Mouse (Mus musculus): ENCODE data around the gene Zfp358. TPM values are rescaled to one million over a fixed set of nuclear protein-coding genes. Genes with fewer than 3 reads are reported as not detected.
A peak's percentile ranks its signal among the peaks of the same experiment; 100 is the strongest.

The Zfp358 gene
- 32.1 and 32.4 TPM in 2 replicates for polyA plus RNA-seq (2015; fragmentation: Nextera tagmentation; extraction: Ambion mirVana)

DNA sequence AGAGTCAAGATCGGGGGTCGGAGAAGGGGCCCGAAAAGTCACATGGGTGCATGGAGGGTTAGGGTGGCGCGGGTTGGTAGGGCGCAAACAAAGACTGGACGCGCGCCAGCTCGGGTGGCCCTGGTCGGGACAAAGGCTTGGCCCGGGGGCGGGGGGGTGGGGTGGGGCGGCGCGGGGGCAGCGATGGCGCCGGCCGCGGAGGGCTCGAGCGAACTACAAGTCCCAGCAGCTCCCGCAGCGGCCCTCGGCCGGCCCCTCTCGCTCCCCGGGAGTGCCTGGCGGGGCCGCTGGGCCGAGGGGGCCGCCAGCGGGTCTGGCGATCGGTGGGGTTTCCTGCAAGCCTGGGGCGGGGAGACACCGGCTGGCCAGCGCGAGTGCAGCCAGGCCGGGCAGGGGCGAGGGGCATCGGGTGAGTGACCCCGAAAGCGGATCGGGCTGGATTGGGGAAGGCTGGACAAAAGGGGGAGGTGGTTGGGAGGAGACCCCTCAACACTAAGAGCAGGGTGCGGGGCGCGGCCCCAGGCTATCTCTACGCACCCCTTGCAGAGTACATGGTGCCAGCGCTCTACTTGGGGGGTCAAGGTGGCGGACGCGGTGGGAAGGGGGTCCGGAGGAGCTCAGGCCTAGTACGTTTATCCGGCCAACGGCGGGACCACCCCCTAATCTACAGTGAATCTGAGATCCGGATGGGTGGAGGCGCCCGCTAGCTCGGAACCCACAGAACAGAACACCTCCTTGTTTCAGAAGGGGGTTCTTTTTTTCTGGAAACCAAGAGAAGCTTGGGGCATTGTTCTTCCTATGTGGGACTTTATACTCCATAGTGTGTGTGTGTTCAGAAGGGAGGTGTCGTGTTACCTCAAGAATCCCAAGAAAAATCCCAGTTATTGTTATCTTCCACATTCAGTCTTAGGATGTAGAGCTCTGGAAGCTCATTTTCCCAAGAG is at the start of gene Zfp358:
Gene Zfp358 (plus strand): TSS at position 238 of the 944 bp plus-strand sequence.
- no peaks in the 10 kb centered on the region for H3K9me3 ChIP-seq (replicated peaks; ENCODE audit: control insufficient read depth, low read length)
- peaks cover 22% of the 10 kb centered on the region for H3K36me3 ChIP-seq (ENCODE audit: control insufficient read depth, insufficient read depth, low read length)
- H3K4me2 ChIP-seq (ENCODE audit: low read depth, low read length), result peak within 1 kb of the TSS; percentile 64
- peak; percentile 93 for ATAC-seq (ENCODE audit: insufficient read depth, low FRiP score)
- no peaks in the 10 kb centered on the region for H3K27me3 ChIP-seq (ENCODE audit: control insufficient read depth, insufficient read depth, low read length)
- peak within 1 kb of the TSS; percentile 93 for H3K4me3 ChIP-seq (replicated peaks; ENCODE audit: low read length)
- under 1% methylated on average over 64 of the region's 64 CpGs for WGBS
- peaks cover 4% of the 10 kb centered on the region; the same call in 1 of the 2 replicates for H3K4me1 ChIP-seq (ENCODE audit: control insufficient read depth, insufficient read depth, low read length)
- peak within 1 kb of the TSS; percentile 97 for H3K9ac ChIP-seq (ENCODE audit: low read length)
- H3K27ac ChIP-seq (ENCODE audit: low read length), result peak within 1 kb of the TSS; percentile 88

DNA sequence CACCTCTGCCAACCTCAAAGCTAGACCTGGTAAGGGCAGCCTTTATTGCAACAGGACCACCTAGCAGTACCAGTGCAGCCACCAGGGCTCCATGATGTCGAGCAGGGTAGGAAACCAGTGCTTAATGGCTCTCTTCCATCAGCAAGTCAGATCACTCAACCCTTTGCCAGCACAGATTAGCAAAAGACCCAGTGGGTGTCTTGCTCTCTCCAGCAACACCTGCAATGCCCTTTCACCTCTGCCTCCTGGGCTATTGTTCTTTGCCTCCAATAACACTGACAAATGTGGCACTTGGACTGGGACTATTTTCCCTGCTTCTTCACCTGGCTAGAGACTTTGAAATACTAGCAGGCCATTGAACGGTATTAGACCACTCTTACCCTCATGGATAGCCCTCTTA is 43.7 kb upstream of the Zfp358 start:
- Histone ChIP-seq H3K4me3 (replicated peaks; ENCODE audit: low read length) (no peak overlapping the region), H3K4me2 (ENCODE audit: low read depth, low read length) (no peak overlapping the region), H3K9ac (ENCODE audit: low read length) (no peak overlapping the region), H3K36me3 (ENCODE audit: control insufficient read depth, insufficient read depth, low read length) (peaks cover 42% of the 10 kb centered on the region), H3K9me3 (replicated peaks; ENCODE audit: control insufficient read depth, low read length) (no peaks in the 10 kb centered on the region), H3K4me1 (ENCODE audit: control insufficient read depth, insufficient read depth, low read length) (no peaks in the 10 kb centered on the region), H3K27ac (ENCODE audit: low read length) (no peak overlapping the region), H3K27me3 (ENCODE audit: control insufficient read depth, insufficient read depth, low read length) (no peaks in the 10 kb centered on the region)
- ATAC-seq (ENCODE audit: insufficient read depth, low FRiP score), result no peak
- WGBS, result 92% methylated on average over 2 of the region's 2 CpGs

DNA sequence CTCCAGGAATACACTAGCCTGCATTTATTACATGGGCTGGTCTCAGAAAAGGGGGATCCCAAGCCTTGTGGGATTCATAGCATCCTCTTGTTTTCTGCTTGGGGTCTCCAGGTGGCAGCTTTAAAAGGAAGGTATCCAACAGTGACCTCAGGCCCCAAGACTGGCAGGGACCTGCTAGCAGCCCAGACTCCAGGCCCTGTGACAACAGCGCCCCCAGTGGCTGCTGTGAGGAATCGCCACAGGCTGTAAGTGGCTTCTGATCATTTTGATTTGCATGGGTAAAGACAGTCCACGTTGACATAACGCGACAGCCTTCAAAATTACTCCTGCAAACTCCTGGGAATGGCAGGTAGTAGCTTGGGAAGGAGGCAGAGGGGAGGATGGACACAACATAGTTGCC is 42.3 kb upstream of the Zfp358 start:
- H3K27me3 ChIP-seq (ENCODE audit: control insufficient read depth, insufficient read depth, low read length), result no peaks in the 10 kb centered on the region
- H3K9ac ChIP-seq (ENCODE audit: low read length), result no peak overlapping the region
- peaks cover 45% of the 10 kb centered on the region for H3K36me3 ChIP-seq (ENCODE audit: control insufficient read depth, insufficient read depth, low read length)
- no peaks in the 10 kb centered on the region for H3K4me1 ChIP-seq (ENCODE audit: control insufficient read depth, insufficient read depth, low read length)
- H3K9me3 ChIP-seq (replicated peaks; ENCODE audit: control insufficient read depth, low read length), result no peaks in the 10 kb centered on the region
- ATAC-seq (ENCODE audit: insufficient read depth, low FRiP score), result no peak
- no peak overlapping the region for H3K4me3 ChIP-seq (replicated peaks; ENCODE audit: low read length)
- 25% methylated on average over 5 of the region's 5 CpGs for WGBS
- H3K4me2 ChIP-seq (ENCODE audit: low read depth, low read length), result no peak overlapping the region
- H3K27ac ChIP-seq (ENCODE audit: low read length), result no peak overlapping the region

DNA sequence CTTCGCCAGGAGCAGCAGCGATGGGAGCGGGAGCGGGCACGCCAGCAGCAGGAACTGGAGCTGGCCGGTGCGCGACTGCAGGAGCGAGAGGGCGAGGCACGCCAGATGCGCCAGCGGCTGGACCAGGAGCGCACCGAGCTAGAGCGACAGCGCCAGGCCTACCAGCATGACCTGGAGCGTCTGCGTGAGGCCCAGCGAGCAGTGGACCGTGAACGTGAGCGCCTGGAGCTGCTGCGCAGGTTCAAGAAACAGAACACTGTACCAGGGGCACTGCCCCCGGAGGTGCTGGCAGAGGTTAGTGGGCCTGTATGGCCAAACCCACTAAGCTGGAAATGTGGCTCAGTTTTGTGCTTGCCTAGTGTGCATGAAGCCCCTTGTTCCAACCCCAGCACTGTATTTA is 40.9 kb upstream of the Zfp358 start:
- no peak overlapping the region for H3K9ac ChIP-seq (ENCODE audit: low read length)
- WGBS, result 97% methylated on average over 25 of the region's 25 CpGs
- no peak overlapping the region for H3K4me2 ChIP-seq (ENCODE audit: low read depth, low read length)
- H3K27ac ChIP-seq (ENCODE audit: low read length), result no peak overlapping the region
- peaks cover 50% of the 10 kb centered on the region for H3K36me3 ChIP-seq (ENCODE audit: control insufficient read depth, insufficient read depth, low read length)
- no peak overlapping the region for H3K4me3 ChIP-seq (replicated peaks; ENCODE audit: low read length)
- no peaks in the 10 kb centered on the region for H3K9me3 ChIP-seq (replicated peaks; ENCODE audit: control insufficient read depth, low read length)
- H3K27me3 ChIP-seq (ENCODE audit: control insufficient read depth, insufficient read depth, low read length), result no peaks in the 10 kb centered on the region
- ATAC-seq (ENCODE audit: insufficient read depth, low FRiP score), result no peak
- no peaks in the 10 kb centered on the region for H3K4me1 ChIP-seq (ENCODE audit: control insufficient read depth, insufficient read depth, low read length)

DNA sequence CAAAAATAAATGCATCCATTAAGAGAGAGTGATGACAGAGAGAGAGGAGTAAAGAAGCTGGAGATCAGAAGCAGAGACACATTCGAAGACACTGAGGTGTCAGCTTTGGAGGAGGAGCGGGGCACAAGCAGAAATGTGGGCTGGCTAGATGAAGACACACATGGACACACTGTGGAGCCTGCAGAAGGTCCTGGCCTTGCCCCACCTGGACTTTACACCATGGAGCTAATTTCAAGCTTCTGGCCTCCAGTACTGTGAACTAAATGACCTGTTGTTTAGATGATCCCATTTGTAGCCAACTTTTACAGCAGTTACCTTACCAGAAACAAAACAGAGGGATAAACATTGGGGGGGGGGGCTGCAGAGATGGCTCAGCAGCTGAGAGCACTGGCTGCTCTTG is 29.7 kb upstream of the Zfp358 start:
- no peak overlapping the region for H3K4me3 ChIP-seq (replicated peaks; ENCODE audit: low read length)
- WGBS, result 78% methylated on average over 2 of the region's 2 CpGs

DNA sequence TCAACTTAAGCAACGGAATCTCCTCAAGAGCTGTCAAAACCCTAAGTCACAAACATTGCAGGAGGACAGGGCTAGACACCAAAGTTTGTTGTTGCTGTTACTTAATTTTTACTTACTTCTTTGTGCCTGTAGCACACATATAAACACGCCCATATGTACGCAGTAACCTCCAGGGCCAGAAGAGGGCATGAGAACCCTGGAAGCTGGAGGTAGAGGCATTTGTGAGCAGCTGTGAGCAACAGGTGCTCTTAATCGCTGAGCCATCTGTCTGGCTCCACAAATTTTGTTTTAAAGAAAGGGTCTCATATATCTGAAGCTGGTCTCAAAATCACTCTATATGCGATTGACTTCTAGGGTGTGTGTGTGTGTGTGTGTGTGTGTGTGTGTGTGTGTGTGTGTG is 28.6 kb upstream of the Zfp358 start:
- 35% methylated on average over 5 of the region's 5 CpGs for WGBS
- no peak overlapping the region for H3K9ac ChIP-seq (ENCODE audit: low read length)
- H3K4me3 ChIP-seq (replicated peaks; ENCODE audit: low read length), result no peak overlapping the region
- no peaks in the 10 kb centered on the region for H3K9me3 ChIP-seq (replicated peaks; ENCODE audit: control insufficient read depth, low read length)
- ATAC-seq (ENCODE audit: insufficient read depth, low FRiP score), result no peak
- H3K4me1 ChIP-seq (ENCODE audit: control insufficient read depth, insufficient read depth, low read length), result peaks cover 7% of the 10 kb centered on the region; the same call in 1 of the 2 replicates
- H3K36me3 ChIP-seq (ENCODE audit: control insufficient read depth, insufficient read depth, low read length), result no peaks in the 10 kb centered on the region
- H3K27me3 ChIP-seq (ENCODE audit: control insufficient read depth, insufficient read depth, low read length), result no peaks in the 10 kb centered on the region
- H3K27ac ChIP-seq (ENCODE audit: low read length), result no peak overlapping the region
- no peak overlapping the region for H3K4me2 ChIP-seq (ENCODE audit: low read depth, low read length)

More for the DNA sequence above, 29.7 kb upstream of the Zfp358 start:
- Histone ChIP-seq H3K4me2 (ENCODE audit: low read depth, low read length) (no peak overlapping the region), H3K9ac (ENCODE audit: low read length) (no peak overlapping the region), H3K27me3 (ENCODE audit: control insufficient read depth, insufficient read depth, low read length) (no peaks in the 10 kb centered on the region), H3K27ac (ENCODE audit: low read length) (no peak overlapping the region), H3K36me3 (ENCODE audit: control insufficient read depth, insufficient read depth, low read length) (no peaks in the 10 kb centered on the region), H3K9me3 (replicated peaks; ENCODE audit: control insufficient read depth, low read length) (no peaks in the 10 kb centered on the region), H3K4me1 (ENCODE audit: control insufficient read depth, insufficient read depth, low read length) (peaks cover 7% of the 10 kb centered on the region; the same call in 1 of the 2 replicates)
- no peak for ATAC-seq (ENCODE audit: insufficient read depth, low FRiP score)

DNA sequence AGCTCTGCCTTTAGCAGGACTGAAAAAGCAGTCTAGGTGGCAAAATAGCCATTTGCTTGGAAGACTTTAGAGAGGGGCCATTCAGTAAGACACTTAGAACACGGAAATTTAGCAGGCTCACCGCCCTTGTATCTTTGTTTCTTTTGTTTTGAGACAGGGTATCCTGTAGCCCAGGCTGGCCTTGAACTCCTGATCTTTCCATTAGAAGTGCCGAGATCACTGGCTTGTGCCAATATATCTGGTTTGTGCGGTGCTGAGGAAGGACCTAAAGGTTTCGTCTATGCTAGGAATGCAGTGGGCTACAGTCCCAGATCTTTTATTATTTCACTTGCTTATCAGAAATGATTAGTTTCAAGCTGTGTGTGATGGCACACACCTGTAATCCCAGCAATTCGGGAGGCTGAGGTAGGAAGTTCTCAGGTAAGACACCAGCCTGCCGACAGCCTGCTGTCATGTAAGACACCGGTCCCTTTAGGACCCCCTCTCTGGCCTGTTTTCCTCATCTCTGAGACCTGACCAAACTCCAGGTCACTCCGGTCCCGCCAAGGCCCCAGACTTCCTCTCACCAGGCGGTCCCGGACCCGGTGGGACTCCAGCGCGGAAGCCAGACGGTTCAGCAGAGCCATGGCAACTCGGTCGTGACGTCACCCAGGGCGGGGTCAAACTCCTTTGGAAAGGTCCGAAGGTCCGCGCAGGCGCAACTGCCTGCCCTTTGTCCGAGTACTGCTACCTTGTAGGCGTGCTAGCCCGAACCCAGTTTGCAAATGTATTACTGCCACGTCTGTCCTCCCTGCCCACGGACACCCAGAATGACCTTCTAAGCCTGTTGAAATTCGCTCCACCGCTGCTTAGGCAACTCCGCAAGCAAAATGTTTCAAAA is 25.7 kb upstream of the Zfp358 start, which contains the start of gene Pex11g:
Gene Pex11g (minus strand): TSS at position 675 of the 880 bp plus-strand sequence.
- 5% methylated on average over 32 of the region's 32 CpGs for WGBS
- Histone ChIP-seq H3K36me3 (ENCODE audit: control insufficient read depth, insufficient read depth, low read length) (no peaks in the 10 kb centered on the region), H3K4me2 (ENCODE audit: low read depth, low read length) (peak within 1 kb of the TSS; percentile 78), H3K4me1 (ENCODE audit: control insufficient read depth, insufficient read depth, low read length) (peaks cover 7% of the 10 kb centered on the region; the same call in 1 of the 2 replicates), H3K27me3 (ENCODE audit: control insufficient read depth, insufficient read depth, low read length) (no peaks in the 10 kb centered on the region), H3K9me3 (replicated peaks; ENCODE audit: control insufficient read depth, low read length) (no peaks in the 10 kb centered on the region), H3K27ac (ENCODE audit: low read length) (peak within 1 kb of the TSS; percentile 79), H3K9ac (ENCODE audit: low read length) (peak within 1 kb of the TSS; percentile 79), H3K4me3 (replicated peaks; ENCODE audit: low read length) (peak within 1 kb of the TSS; percentile 65)
- peak; percentile 97 for ATAC-seq (ENCODE audit: insufficient read depth, low FRiP score)

DNA sequence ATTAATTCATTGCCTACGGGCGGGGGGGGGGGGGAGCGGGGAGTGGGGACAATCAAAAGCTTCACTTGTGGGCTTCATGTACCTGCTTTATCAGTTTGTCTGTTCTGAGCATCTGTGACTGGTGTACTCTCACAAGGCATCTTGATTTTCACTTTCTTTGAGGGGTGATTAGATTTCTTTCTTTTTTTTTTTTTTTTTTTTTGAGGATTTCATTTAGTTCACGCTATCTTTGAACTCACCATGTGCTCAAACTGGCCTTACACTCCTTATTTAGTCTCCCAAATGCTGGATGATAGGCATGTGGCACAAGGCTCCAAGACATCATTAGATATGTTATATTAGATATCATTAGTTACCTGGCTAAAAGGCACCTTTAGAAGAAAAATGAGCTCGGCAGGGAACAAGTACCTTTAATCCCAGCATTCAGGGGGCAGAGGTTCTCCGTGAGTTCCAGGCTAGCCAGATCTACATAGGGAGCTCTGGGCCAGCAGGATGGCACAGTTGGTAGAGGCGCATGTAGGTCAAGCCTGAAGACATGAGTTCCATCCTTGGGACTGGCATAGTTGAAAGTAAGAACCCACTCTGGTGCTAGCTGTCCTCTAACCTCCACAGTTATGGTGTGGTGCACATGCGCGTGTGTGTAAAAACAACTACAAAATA is 24.9 kb upstream of the Zfp358 start:
- no peak for ATAC-seq (ENCODE audit: insufficient read depth, low FRiP score)

More for the DNA sequence above, 24.9 kb upstream of the Zfp358 start:
- no peaks in the 10 kb centered on the region for H3K27me3 ChIP-seq (ENCODE audit: control insufficient read depth, insufficient read depth, low read length)
- H3K27ac ChIP-seq (ENCODE audit: low read length), result peak overlapping the region; percentile 79; the same call in 1 of the 2 replicates
- peak overlapping the region; percentile 65 for H3K4me3 ChIP-seq (replicated peaks; ENCODE audit: low read length)
- WGBS, result 52% methylated on average over 9 of the region's 9 CpGs
- H3K4me2 ChIP-seq (ENCODE audit: low read depth, low read length), result peak overlapping the region; percentile 78
- H3K9me3 ChIP-seq (replicated peaks; ENCODE audit: control insufficient read depth, low read length), result no peaks in the 10 kb centered on the region
- H3K4me1 ChIP-seq (ENCODE audit: control insufficient read depth, insufficient read depth, low read length), result peaks cover 7% of the 10 kb centered on the region; the same call in 1 of the 2 replicates
- peak overlapping the region; percentile 79 for H3K9ac ChIP-seq (ENCODE audit: low read length)
- no peaks in the 10 kb centered on the region for H3K36me3 ChIP-seq (ENCODE audit: control insufficient read depth, insufficient read depth, low read length)
